Mouse (Mus musculus) retina, postnatal 7 days (tissue): Measurements from ENCODE around the gene Cacng2.

Experiments
- DNase-seq: peaks from one replicate; pipeline ENCODE4 v3.0.0-alpha.2; 2012; ENCODE audit warnings: low read depth, low spot score

Gene Cacng2

GRCm38 (mm10) chr15:78119704-78120103 lies at the start of gene Cacng2:
Cacng2 (minus strand) TSS chr15:78120028.
- peak; percentile 61 for DNase-seq

DNA sequence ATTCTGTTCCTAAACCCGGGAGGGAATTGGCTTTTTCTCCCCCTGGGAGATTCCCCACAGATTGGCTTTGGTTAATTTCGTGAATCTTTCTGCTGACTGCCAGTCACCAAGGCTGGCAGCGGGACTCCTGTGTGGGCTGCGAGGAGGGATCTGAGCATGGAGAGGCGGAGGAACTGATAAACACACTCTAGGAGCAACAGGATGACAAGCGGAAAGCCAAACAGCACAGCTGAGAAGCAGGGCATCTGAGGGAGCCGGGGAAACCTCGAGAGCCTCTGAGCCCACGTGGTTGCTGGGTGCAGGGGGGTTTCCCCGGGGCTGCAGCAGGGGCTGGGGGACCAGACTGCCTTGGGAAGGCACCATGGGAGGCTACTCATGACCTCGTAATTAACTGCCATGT lies 49.7 kb upstream of the Cacng2 start:
- DNase-seq: no peak

DNA sequence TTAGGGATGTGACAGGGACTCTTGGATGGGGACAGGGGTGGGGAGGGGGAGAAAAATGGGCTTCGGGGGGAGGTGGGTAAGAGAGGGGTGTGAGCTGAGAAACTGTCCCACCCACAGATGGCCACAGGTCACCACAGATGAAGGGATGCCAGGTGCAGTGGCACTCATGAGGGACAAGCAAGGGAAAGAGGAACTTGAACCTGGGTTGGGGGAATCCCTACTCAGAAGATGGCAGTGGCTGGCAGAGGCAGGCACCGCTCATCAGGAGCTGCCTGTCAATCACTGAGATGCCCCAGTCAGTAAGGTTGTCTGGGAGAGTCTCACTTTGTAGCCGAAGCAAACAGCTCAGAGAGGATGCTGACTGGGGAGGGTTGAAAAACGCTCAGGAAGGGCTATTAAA lies 45.5 kb upstream of the Cacng2 start:
- no peak for DNase-seq

- DNase-seq: no peak
Observed at GRCm38 (mm10) chr15:78164466-78164865, 44.6 kb upstream of the Cacng2 start.

- no peak for DNase-seq
Observed at GRCm38 (mm10) chr15:78161946-78162345, 42.1 kb upstream of the Cacng2 start.

DNA sequence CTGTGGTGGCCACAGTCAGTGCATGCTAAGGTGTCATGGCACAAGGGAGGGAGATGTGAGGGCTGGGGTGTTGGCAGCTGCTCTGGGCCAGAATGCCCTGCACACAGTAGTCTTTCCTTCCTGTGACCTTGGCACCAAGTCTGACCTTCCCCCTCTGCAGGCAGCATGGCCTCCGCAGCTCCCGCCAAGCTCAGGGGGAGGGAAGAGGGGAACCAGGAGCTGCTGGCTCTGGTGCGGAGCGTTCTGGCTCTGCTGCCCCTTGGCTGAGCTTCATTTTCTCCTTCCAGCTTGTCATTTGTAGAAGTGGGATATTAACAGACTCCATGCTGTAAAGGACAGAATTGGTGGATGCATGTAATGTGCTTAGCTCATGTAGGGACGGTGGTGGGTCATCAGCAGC lies 38.5 kb upstream of the Cacng2 start:
- no peak for DNase-seq

- no peak for DNase-seq
Observed at GRCm38 (mm10) chr15:78157824-78158223, 38.0 kb upstream of the Cacng2 start.

DNA sequence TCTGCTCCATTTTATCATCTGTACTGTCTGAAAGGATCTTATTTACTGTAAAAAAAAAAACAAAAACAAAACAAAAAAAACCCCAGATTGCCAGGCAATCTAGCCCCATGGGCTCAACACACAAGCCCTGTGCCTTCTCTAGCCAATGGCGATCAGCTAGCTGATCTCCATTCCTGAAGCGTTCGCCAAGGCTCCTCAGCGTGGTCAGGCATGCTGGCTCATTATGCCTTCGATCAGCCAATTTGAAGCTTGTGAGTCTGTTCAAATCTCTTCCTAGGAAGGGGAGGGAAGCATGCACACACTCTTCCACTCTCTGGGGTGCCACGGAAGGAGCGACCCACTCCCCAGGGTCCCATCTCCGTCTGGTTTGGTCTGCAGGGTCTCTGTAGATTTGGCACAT lies 37.5 kb upstream of the Cacng2 start:
- DNase-seq: no peak

GRCm38 (mm10) chr15:78155421-78155820 lies 35.6 kb upstream of the Cacng2 start:
- DNase-seq: no peak

DNA sequence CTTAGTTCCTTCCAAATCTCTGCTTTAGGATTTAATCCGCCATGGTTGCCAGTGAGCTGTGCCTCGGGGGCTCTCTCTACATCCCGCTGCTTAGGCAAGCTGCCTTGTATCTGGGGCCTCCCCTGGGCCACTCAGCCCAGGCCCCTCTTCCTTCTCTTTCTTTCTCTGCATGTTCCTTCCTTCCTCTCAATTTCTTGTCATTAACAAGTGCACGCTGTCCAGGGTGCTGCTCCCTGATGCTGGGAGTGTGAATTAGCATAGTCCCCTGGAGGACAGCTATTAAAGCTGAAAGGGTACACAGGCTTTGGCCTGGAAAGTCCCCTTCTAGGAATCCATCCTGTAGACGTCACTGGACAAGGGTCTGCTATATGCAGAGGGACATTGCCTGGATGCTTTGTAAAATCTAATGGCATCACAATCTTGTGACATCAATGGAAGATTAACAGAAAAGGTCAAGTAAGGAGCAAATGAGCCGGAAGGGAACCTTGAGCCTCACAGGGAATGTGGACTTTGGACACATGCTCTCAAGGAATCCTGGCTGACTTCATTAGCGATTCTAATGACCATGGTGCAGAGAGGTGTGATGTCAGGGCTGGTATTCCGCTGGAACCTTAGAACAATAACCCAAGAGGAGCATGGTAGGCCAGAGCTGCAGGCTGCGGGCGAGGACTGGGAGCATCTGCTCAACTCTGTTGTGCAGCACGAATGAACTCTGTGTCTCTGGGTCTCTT lies 33.4 kb upstream of the Cacng2 start:
- no peak for DNase-seq

DNA sequence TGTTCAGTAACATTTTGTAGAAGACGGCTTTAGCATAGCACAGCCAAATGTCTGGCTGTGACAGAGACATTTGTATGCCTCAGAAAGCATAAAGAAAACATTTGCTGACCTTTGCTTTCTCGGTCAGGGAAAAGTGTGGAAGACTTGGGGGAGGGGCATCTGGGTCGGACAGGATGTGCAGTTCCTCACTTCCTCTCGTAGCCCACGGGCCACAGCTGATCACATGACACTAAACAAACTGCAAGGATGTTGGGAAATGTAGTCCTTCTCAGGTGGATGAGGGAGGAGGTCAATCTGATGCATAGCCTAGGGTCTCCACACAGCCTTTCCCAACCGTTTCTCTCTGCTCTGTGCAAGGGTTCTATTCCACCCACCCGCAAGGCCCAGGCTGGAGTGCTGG lies 28.7 kb upstream of the Cacng2 start:
- no peak for DNase-seq

DNA sequence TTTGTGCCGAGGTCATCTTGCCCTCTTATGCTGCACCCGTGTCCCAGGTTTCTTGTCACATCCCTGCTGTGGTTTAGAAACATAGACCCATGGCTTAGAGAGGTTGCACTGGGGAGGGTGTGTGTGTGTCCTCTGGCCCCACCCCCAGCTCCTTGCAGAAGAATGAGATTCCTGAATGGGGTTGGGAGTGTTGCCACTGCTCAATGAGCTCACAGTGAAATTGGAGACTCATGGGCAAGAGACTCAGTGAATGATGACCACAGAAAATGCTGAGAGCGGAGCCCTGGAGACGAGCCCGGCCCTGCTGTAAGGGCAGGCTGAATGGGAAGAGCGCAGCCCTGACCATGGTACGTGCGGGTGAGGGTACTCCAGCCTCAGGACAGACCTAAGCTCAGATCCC lies 20.4 kb upstream of the Cacng2 start:
- DNase-seq: no peak

GRCm38 (mm10) chr15:78134606-78135005 lies 14.8 kb upstream of the Cacng2 start:
- no peak for DNase-seq

- DNase-seq: no peak
Observed at GRCm38 (mm10) chr15:78133389-78133788, 13.6 kb upstream of the Cacng2 start.

DNA sequence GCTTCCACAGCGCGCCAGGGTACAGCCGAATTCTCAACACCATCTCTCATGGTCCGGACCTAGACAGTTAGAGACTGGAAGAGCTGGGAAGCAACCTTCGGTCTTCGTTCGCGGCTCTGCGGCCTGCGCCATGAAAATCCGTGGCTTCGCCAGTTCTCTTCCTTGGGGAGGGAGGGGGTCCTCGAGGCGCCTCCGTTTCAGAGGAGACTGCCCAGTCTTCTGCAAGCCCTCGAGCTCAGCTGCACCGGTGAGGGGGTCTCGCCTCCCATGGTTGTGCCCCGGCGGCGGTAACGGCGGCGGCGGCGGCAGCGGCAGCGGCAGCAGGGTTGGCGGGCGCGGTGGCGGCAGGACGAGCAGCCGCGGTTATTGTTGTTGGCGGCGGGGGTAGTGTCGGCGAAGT lies 580 bp downstream of the Cacng2 start:
- no peak for DNase-seq

DNA sequence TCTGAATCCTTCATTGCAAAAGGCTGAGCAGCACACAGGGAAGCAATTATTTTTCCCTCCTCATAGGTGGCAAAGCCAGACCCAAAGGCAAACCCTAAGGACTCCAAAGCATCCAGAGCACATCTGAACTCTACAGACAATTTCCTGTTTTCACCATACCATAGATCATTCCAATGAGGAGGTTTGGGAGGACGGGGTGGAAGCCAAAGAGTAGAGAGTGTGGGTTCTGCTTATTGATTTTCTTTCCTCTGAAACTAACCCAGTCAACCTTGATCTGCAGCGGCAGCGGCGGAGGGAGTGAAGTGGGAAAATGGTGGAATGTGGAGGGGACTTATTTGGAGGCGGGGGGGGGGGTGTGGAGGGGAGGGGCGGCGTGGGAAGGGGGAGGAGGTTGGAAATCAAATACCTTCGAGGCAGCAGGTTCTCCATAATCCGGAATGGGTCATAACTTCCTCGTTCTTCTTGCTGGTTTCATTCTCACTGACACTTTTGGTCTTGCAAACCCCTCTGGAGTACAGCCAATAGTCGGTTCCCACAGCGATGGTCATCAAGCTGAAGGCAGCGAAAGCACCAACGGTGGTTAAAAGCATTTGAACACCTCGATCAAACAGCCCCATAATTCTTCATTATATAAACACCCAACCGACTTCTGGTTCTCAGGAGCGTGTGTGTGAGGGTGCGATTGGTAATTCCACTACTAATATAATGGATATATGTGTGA lies 1.4 kb downstream of the Cacng2 start:
- DNase-seq: no peak

GRCm38 (mm10) chr15:78117731-78118130 lies 2.1 kb downstream of the Cacng2 start:
- DNase-seq: no peak

- DNase-seq: no peak
Observed at GRCm38 (mm10) chr15:78116936-78117335, 2.9 kb downstream of the Cacng2 start.

DNA sequence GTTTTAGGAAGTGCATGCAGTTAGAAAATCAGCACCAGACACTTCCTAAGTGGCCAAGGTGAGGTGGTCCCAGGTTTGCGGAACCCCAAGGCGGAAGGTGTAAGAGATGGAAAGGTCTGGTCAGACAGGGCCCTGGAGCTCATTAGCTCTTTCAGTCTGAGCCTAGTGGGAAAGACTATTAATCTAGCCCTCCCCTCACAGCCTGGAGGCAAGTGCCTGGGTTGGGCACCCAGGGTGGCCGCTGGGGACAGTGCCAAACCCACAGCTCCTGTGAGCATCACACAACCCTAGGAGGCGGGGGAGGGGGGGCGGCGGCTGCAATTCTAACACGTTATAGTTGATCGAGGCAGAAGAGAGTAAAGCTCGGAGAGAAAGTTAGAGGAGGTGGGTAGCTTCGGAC lies 3.6 kb downstream of the Cacng2 start:
- DNase-seq: no peak

DNA sequence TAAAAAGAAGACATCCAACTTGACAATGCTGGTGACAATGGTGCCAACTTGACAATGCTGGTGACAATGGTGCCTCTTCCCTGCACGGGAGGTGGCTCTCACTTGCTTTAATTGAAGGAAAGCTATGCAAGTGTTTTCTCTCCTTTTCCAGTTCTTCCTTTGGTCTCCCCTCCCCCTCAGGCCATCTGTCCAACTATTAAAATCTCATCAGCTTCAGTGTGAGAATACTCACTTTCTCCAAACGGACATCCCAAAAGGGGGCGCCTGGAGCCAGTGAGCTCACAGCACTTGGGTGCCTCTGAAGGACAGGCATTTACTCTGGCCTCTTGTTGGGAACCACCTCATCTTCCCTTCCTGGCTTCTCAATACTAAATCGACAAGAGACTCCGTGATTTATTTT lies 20.3 kb downstream of the Cacng2 start:
- no peak for DNase-seq

- DNase-seq: no peak
Observed at GRCm38 (mm10) chr15:78096004-78096403, 23.8 kb downstream of the Cacng2 start.

DNA sequence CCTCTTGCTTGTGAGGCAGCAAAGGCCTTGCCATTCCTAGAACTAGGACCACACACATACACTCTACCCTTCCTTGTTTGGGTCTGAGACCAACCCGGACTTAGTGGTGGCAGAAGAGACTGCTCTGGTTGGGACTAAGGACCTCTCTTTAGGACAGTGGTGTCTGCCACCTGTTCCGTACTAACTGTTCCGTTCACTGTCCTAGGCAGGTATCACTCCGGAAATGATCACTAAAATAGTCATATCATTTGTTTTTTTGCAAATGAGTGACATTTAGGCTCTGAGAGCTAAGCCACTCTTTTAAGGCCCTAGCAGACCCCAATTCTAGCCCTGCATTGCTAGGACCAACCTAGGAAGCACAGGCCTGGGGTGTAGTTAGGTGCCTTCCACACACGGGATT lies 26.2 kb downstream of the Cacng2 start:
- no peak for DNase-seq

- no peak for DNase-seq
Observed at GRCm38 (mm10) chr15:78082841-78083572, 36.8 kb downstream of the Cacng2 start.
